ENCODE assay signal across 16 mouse cellular contexts in genomic region chr2:109972310-109972709, GRCm38 (mm10).
"Had no signal": no experiment of that assay in that cellular context is flagged by ENCODE, and none has a peak within 500 bp of the region (broad histone marks: within the 10 kb centered on the region; RNA-seq: fewer than 3 reads in every experiment).

No protein-coding gene starts in this region.

- H3K36me3 ChIP-seq: neural tube, embryonic 15.5 days; stomach, embryonic 15.5 days had no signal

- H3K9me3 ChIP-seq: neural tube, embryonic 13.5 days; neural tube, embryonic 15.5 days; stomach, embryonic 15.5 days had no signal

- H3K4me2 ChIP-seq: neural tube, embryonic 13.5 days; neural tube, embryonic 15.5 days; stomach, embryonic 15.5 days had no signal

- H3K9ac ChIP-seq: neural tube, embryonic 13.5 days; neural tube, embryonic 15.5 days; stomach, embryonic 15.5 days had no signal

- H3K27me3 ChIP-seq: neural tube, embryonic 13.5 days; neural tube, embryonic 15.5 days; stomach, embryonic 15.5 days had no signal

- H3K27ac ChIP-seq: neural tube, embryonic 13.5 days; neural tube, embryonic 15.5 days; stomach, embryonic 15.5 days; stomach, postnatal 0 days had no signal

- DNase-seq: retina, postnatal 1 day; right cerebral cortex, adult 18-20 months; right cerebral cortex, postnatal 14 days; right cerebral cortex, postnatal 25 days; right cerebral cortex, postnatal 4 days; spleen, adult 18-20 months; thymus, adult 18-20 months; thymus, adult 2 months; thymus, postnatal 14 days; thymus, postnatal 25 days; thymus, postnatal 36 days; thymus, postnatal 4 days had no signal

- H3K4me1 ChIP-seq: neural tube, embryonic 15.5 days had no signal

- H3K4me3 ChIP-seq: neural tube, embryonic 13.5 days; neural tube, embryonic 15.5 days; stomach, embryonic 15.5 days had no signal
